Mouse (Mus musculus): ENCODE measurements at regions not wholly inside any gene's neighbourhood (a gene's known extent, or its start where the extent isn't known, plus 50 kb on each side); places are given as distances from the start of the nearest gene placed in this dataset.

DNA sequence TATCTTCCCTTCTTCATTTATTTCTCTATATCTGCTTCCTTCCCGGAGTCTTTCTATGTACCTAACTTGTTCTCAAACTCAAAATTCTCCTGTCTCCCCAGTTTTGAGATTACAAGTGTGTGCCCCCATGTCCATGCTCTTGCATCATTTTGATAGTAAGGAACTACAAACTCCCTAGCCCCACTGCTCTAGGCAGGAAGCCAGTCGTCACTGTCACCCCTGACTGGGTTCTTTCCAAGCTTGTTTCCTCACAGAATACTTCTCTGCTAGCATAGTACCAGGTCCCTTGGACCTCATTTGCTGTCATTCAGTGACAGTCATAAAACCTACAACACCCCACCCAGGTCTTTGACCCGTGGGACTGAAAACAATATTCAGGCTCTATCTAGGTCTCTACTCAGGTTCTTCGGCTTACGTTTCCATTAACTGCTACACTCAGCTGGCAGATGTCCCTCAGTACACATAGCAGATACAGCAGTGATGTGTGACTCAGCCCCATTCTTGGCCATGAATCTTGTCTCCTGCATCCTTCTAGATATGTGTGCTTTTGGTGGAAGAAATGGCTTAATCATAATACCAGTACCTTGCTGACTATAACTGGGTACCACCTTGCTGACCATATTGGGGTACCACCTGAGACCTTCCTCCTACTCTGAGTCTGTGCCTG lies 89.3 kb upstream of the Atg10 start:
- no peaks in the 10 kb centered on the region for H3K4me1 ChIP-seq (ENCODE audit: control insufficient read depth, insufficient read depth, low read length)
- no peak overlapping the region for H3K4me3 ChIP-seq (ENCODE audit: low read depth, low read length)
- H3K36me3 ChIP-seq (ENCODE audit: control insufficient read depth, insufficient read depth, low read length) = no peaks in the 10 kb centered on the region
- WGBS = 89% methylated on average over 5 of the region's 5 CpGs
- H3K9me3 ChIP-seq (replicated peaks; ENCODE audit: control insufficient read depth, low read length, poor library complexity, severe bottlenecking) = no peaks in the 10 kb centered on the region
- no peak overlapping the region for H3K9ac ChIP-seq (ENCODE audit: low read depth, low read length)
- ATAC-seq = no peak
- no peak overlapping the region for H3K27ac ChIP-seq (ENCODE audit: low read length)
- H3K4me2 ChIP-seq (ENCODE audit: low read length) = no peak overlapping the region
- no peaks in the 10 kb centered on the region for H3K27me3 ChIP-seq (ENCODE audit: control insufficient read depth, insufficient read depth, low read depth, low read length)

DNA sequence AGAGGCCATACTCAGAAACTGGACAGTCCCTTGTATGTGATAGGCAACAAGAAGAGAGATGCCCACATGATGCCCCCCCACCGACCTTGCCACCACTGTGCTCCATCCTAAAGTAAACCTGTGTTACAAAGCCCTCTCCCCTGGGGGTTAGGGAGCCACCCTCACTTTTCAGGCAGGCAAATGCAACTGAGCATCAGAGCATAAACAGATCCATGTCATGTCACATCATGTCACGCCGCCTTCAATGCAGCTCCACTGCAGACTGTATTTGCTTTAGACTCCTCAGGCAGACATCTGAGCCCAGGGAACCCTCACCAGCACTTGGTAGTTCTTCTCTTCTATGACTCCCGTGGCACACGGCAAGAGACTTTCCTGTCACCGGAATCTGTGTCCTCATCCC lies 98.6 kb upstream of the Atg10 start:
- H3K36me3 ChIP-seq (ENCODE audit: control insufficient read depth, insufficient read depth, low read length) = no peaks in the 10 kb centered on the region

DNA sequence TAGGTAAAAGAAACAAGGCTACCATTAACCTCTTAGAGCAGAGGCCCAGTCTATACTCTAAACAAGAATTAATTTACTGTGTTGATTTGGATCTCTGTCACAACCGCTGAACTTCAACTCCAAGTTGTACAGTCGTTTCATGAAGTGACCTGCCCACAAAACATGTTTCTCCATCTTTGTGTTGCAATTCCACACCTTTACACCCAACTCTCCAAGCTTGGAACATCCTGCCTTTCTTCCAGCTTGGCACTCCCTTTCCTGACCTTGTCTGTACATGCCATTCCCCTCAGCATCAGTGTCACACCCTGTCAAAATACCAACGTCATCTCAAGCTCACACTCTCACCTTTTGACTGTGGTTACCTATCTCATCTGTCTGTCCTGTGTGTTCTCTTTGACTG lies 103.1 kb upstream of the Atg10 start:
- Histone ChIP-seq H3K4me2 (ENCODE audit: low read length) (no peak overlapping the region), H3K4me3 (ENCODE audit: low read depth, low read length) (no peak overlapping the region), H3K9me3 (replicated peaks; ENCODE audit: control insufficient read depth, low read length, poor library complexity, severe bottlenecking) (no peaks in the 10 kb centered on the region), H3K9ac (ENCODE audit: low read depth, low read length) (no peak overlapping the region), H3K27ac (ENCODE audit: low read length) (no peak overlapping the region), H3K27me3 (ENCODE audit: control insufficient read depth, insufficient read depth, low read depth, low read length) (no peaks in the 10 kb centered on the region), H3K36me3 (ENCODE audit: control insufficient read depth, insufficient read depth, low read length) (no peaks in the 10 kb centered on the region), H3K4me1 (ENCODE audit: control insufficient read depth, insufficient read depth, low read length) (no peaks in the 10 kb centered on the region)
- 90% methylated on average over 3 of the region's 3 CpGs for WGBS
- ATAC-seq = no peak

More for the DNA sequence above, 98.6 kb upstream of the Atg10 start:
- WGBS = 89% methylated on average over 6 of the region's 6 CpGs
- Histone ChIP-seq H3K9me3 (replicated peaks; ENCODE audit: control insufficient read depth, low read length, poor library complexity, severe bottlenecking) (no peaks in the 10 kb centered on the region), H3K27me3 (ENCODE audit: control insufficient read depth, insufficient read depth, low read depth, low read length) (no peaks in the 10 kb centered on the region), H3K4me1 (ENCODE audit: control insufficient read depth, insufficient read depth, low read length) (no peaks in the 10 kb centered on the region), H3K9ac (ENCODE audit: low read depth, low read length) (no peak overlapping the region), H3K4me2 (ENCODE audit: low read length) (no peak overlapping the region), H3K4me3 (ENCODE audit: low read depth, low read length) (no peak overlapping the region), H3K27ac (ENCODE audit: low read length) (no peak overlapping the region)
- no peak for ATAC-seq

DNA sequence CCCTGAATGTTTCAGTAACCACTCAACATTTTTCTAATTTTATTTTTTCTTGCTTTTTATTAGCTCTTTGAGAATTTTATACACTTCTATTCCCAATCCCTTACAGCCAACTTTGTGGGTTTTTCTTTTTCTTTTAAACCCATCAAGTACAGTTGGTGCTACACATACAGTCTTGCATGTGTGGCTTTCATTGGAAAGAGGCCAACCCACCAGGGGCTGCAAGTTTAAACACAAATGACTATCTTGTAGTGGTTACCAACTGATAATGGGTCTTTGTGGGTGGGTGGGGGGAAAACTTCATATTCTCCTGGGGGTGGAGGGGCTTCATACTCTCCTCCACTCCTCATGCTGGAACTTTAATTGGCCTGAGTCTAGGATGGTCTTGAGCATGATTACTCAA lies 110.5 kb upstream of the Atg10 start:
- Histone ChIP-seq H3K9me3 (replicated peaks; ENCODE audit: control insufficient read depth, low read length, poor library complexity, severe bottlenecking) (no peaks in the 10 kb centered on the region), H3K4me2 (ENCODE audit: low read length) (no peak overlapping the region), H3K36me3 (ENCODE audit: control insufficient read depth, insufficient read depth, low read length) (no peaks in the 10 kb centered on the region), H3K9ac (ENCODE audit: low read depth, low read length) (no peak overlapping the region), H3K4me3 (ENCODE audit: low read depth, low read length) (no peak overlapping the region), H3K4me1 (ENCODE audit: control insufficient read depth, insufficient read depth, low read length) (no peaks in the 10 kb centered on the region), H3K27ac (ENCODE audit: low read length) (no peak overlapping the region), H3K27me3 (ENCODE audit: control insufficient read depth, insufficient read depth, low read depth, low read length) (no peaks in the 10 kb centered on the region)
- ATAC-seq = no peak

DNA sequence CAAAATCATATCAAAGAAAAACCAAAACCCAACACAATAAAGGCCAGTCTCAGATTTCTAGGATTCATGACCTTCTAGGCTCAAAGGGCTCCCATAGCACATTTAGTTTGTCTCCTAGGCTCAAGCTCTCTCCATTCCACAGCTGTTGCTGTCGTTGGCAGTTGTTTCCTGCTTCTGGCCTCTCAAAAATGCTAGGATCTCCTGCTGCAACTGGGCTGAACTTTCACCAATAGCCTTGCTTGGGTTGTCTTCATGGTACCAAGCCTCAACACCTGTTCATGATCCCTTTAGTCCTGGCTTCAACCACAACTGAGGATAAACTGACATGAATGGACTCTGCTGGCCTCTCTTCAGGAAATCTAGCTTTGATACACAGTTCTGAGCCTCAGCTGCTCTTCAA lies 115.9 kb upstream of the Ssbp2 start:
- Histone ChIP-seq H3K27ac (ENCODE audit: low read length) (no peak overlapping the region), H3K9me3 (replicated peaks; ENCODE audit: control insufficient read depth, low read length, poor library complexity, severe bottlenecking) (no peaks in the 10 kb centered on the region; the same call in 1 of the 2 replicates), H3K4me3 (ENCODE audit: low read depth, low read length) (no peak overlapping the region), H3K4me1 (ENCODE audit: control insufficient read depth, insufficient read depth, low read length) (no peaks in the 10 kb centered on the region), H3K36me3 (ENCODE audit: control insufficient read depth, insufficient read depth, low read length) (no peaks in the 10 kb centered on the region), H3K4me2 (ENCODE audit: low read length) (no peak overlapping the region), H3K27me3 (ENCODE audit: control insufficient read depth, insufficient read depth, low read depth, low read length) (no peaks in the 10 kb centered on the region), H3K9ac (ENCODE audit: low read depth, low read length) (no peak overlapping the region)
- no peak for ATAC-seq
- WGBS = 86% methylated on average over 1 of the region's 1 CpGs

DNA sequence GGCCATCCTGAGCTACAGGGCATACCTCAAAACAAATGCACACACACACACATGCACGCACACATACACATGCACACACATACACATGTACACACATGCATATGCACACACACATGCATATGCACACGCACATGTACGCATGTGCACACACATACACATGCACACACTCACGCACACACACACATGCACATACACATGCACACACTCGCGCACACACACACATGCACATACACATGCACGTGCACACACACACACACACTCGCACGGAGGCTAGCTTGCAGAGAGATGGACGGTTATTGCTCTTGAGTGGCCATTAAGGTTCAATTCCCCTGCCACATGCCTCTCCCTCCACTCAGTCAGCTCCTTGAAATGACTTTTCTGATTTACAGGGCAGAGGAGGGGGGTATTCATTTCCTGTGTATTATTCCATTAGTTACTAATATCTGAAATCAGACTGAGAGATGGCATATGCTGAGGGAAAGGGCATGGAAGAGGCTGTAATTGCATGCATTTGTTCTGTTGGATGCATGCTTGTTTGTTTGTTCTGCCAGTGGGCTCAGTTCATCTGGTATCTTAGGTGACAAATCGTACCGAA lies 111.5 kb upstream of the Ssbp2 start:
- H3K4me1 ChIP-seq (ENCODE audit: control insufficient read depth, insufficient read depth, low read length) = no peaks in the 10 kb centered on the region
- WGBS = 88% methylated on average over 12 of the region's 12 CpGs
- H3K27ac ChIP-seq (ENCODE audit: low read length) = no peak overlapping the region
- no peak overlapping the region for H3K9ac ChIP-seq (ENCODE audit: low read depth, low read length)
- no peaks in the 10 kb centered on the region for H3K36me3 ChIP-seq (ENCODE audit: control insufficient read depth, insufficient read depth, low read length)
- no peak overlapping the region for H3K4me2 ChIP-seq (ENCODE audit: low read length)
- ATAC-seq = no peak
- H3K27me3 ChIP-seq (ENCODE audit: control insufficient read depth, insufficient read depth, low read depth, low read length) = no peaks in the 10 kb centered on the region
- no peaks in the 10 kb centered on the region; the same call in 1 of the 2 replicates for H3K9me3 ChIP-seq (replicated peaks; ENCODE audit: control insufficient read depth, low read length, poor library complexity, severe bottlenecking)
- no peak overlapping the region for H3K4me3 ChIP-seq (ENCODE audit: low read depth, low read length)

DNA sequence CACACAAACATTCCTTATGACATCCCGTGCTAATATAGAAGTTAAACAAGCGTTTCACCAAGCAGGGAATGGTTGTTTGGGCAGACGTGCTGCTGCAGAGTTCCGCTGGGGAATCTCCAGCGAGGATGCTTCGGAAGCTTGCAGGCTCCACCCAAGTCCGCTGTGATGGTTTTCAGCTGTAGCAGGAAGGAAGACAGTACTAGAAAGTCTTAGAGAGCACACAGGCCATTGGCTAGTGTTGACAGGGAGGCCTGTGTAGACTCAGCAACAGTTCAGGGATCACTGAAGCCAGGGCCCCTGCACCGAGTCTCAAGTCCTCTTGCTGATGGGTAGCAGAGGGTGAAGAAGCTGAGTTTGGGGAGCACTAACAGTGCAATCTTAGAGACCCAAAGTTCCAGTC lies 107.8 kb upstream of the Ssbp2 start:
- Histone ChIP-seq H3K27me3 (ENCODE audit: control insufficient read depth, insufficient read depth, low read depth, low read length) (no peaks in the 10 kb centered on the region), H3K4me2 (ENCODE audit: low read length) (no peak overlapping the region), H3K36me3 (ENCODE audit: control insufficient read depth, insufficient read depth, low read length) (no peaks in the 10 kb centered on the region), H3K4me1 (ENCODE audit: control insufficient read depth, insufficient read depth, low read length) (no peaks in the 10 kb centered on the region), H3K9me3 (replicated peaks; ENCODE audit: control insufficient read depth, low read length, poor library complexity, severe bottlenecking) (no peaks in the 10 kb centered on the region), H3K4me3 (ENCODE audit: low read depth, low read length) (no peak overlapping the region), H3K9ac (ENCODE audit: low read depth, low read length) (no peak overlapping the region), H3K27ac (ENCODE audit: low read length) (no peak overlapping the region)
- 87% methylated on average over 8 of the region's 8 CpGs for WGBS
- no peak for ATAC-seq

- H3K9me3 ChIP-seq (replicated peaks; ENCODE audit: control insufficient read depth, low read length, poor library complexity, severe bottlenecking) = no peaks in the 10 kb centered on the region
- no peak overlapping the region for H3K9ac ChIP-seq (ENCODE audit: low read depth, low read length)
- no peak overlapping the region for H3K27ac ChIP-seq (ENCODE audit: low read length)
- H3K4me1 ChIP-seq (ENCODE audit: control insufficient read depth, insufficient read depth, low read length) = no peaks in the 10 kb centered on the region
- 89% methylated on average over 9 of the region's 9 CpGs for WGBS
- no peaks in the 10 kb centered on the region for H3K27me3 ChIP-seq (ENCODE audit: control insufficient read depth, insufficient read depth, low read depth, low read length)
- no peak overlapping the region for H3K4me2 ChIP-seq (ENCODE audit: low read length)
- no peak overlapping the region for H3K4me3 ChIP-seq (ENCODE audit: low read depth, low read length)
- ATAC-seq = no peak
- no peaks in the 10 kb centered on the region for H3K36me3 ChIP-seq (ENCODE audit: control insufficient read depth, insufficient read depth, low read length)
Observed at GRCm38 (mm10) chr13:91356516-91356915, 103.6 kb upstream of the Ssbp2 start.

DNA sequence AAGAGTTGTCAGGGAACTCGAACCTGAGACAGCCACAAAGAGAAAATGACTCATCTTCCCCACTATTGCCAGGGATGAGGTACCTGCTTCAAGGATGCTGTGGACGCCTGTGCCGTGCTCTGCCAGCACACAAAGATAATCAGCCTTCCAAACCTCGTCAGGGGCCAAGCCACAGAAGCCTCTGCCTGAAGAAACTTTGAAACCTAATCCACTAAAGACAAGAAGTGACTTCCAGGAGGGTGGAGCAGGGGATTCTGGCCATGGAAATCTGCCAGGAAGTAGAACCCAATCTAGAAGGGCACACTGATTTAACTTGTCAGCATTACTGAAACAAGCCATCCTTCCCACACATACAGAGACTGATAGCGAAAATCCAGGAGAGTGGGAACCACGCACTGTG lies 100.0 kb upstream of the Ssbp2 start:
- Histone ChIP-seq H3K27me3 (ENCODE audit: control insufficient read depth, insufficient read depth, low read depth, low read length) (no peaks in the 10 kb centered on the region), H3K4me1 (ENCODE audit: control insufficient read depth, insufficient read depth, low read length) (no peaks in the 10 kb centered on the region), H3K9ac (ENCODE audit: low read depth, low read length) (no peak overlapping the region), H3K4me2 (ENCODE audit: low read length) (no peak overlapping the region), H3K9me3 (replicated peaks; ENCODE audit: control insufficient read depth, low read length, poor library complexity, severe bottlenecking) (no peaks in the 10 kb centered on the region), H3K36me3 (ENCODE audit: control insufficient read depth, insufficient read depth, low read length) (no peaks in the 10 kb centered on the region), H3K27ac (ENCODE audit: low read length) (no peak overlapping the region), H3K4me3 (ENCODE audit: low read depth, low read length) (no peak overlapping the region)
- WGBS = 67% methylated on average over 6 of the region's 6 CpGs
- no peak for ATAC-seq
